Mouse (Mus musculus) thymus, postnatal 14 days (tissue): ENCODE results near the gene Epb41l2.

ENCODE experiments used
- DNase-seq: peaks from one replicate; pipeline ENCODE4 v3.0.0; 2021

Gene Epb41l2

GRCm38 (mm10) chr10:25400646-25401045 is 41.0 kb downstream of the Epb41l2 start:
- DNase-seq, result no peak

- DNase-seq, result no peak
Observed at GRCm38 (mm10) chr10:25401356-25401755, 41.8 kb downstream of the Epb41l2 start.

GRCm38 (mm10) chr10:25402886-25403285 is 43.3 kb downstream of the Epb41l2 start:
- no peak for DNase-seq

- peak; percentile 24 for DNase-seq
Observed at GRCm38 (mm10) chr10:25403813-25404701, 44.5 kb downstream of the Epb41l2 start.

GRCm38 (mm10) chr10:25404702-25405098 is 45.1 kb downstream of the Epb41l2 start:
- DNase-seq, result no peak

- no peak for DNase-seq
Observed at GRCm38 (mm10) chr10:25405551-25405950, 46.0 kb downstream of the Epb41l2 start.

- DNase-seq, result no peak
Observed at GRCm38 (mm10) chr10:25406695-25407094, 47.1 kb downstream of the Epb41l2 start.

GRCm38 (mm10) chr10:25408136-25408650 is 48.6 kb downstream of the Epb41l2 start:
- no peak for DNase-seq

- DNase-seq, result no peak
Observed at GRCm38 (mm10) chr10:25411836-25412373, 52.3 kb downstream of the Epb41l2 start.

- DNase-seq, result peak; percentile 76
Observed at GRCm38 (mm10) chr10:25415188-25415717, 55.7 kb downstream of the Epb41l2 start.

- DNase-seq, result no peak
Observed at GRCm38 (mm10) chr10:25416696-25417095, 57.1 kb downstream of the Epb41l2 start.

GRCm38 (mm10) chr10:25426058-25426457 is 66.5 kb downstream of the Epb41l2 start:
- DNase-seq, result peak; percentile 34

- no peak for DNase-seq
Observed at GRCm38 (mm10) chr10:25426814-25427213, 67.2 kb downstream of the Epb41l2 start.

- no peak for DNase-seq
Observed at GRCm38 (mm10) chr10:25427523-25427922, 67.9 kb downstream of the Epb41l2 start.

- no peak for DNase-seq
Observed at GRCm38 (mm10) chr10:25428658-25429057, 69.1 kb downstream of the Epb41l2 start.

GRCm38 (mm10) chr10:25429346-25429745 is 69.7 kb downstream of the Epb41l2 start:
- DNase-seq, result no peak

GRCm38 (mm10) chr10:25430862-25431261 is 71.3 kb downstream of the Epb41l2 start:
- no peak for DNase-seq

GRCm38 (mm10) chr10:25432351-25432750 is 72.8 kb downstream of the Epb41l2 start:
- DNase-seq, result no peak

- DNase-seq, result no peak
Observed at GRCm38 (mm10) chr10:25432938-25433337, 73.3 kb downstream of the Epb41l2 start.

GRCm38 (mm10) chr10:25433524-25433923 is 73.9 kb downstream of the Epb41l2 start:
- no peak for DNase-seq

GRCm38 (mm10) chr10:25434358-25435044 is 74.9 kb downstream of the Epb41l2 start:
- DNase-seq, result no peak

GRCm38 (mm10) chr10:25436703-25437401 is 77.3 kb downstream of the Epb41l2 start:
- no peak for DNase-seq
